Mouse (Mus musculus): ENCODE data around the gene Prkar1a.

Gene Prkar1a

DNA sequence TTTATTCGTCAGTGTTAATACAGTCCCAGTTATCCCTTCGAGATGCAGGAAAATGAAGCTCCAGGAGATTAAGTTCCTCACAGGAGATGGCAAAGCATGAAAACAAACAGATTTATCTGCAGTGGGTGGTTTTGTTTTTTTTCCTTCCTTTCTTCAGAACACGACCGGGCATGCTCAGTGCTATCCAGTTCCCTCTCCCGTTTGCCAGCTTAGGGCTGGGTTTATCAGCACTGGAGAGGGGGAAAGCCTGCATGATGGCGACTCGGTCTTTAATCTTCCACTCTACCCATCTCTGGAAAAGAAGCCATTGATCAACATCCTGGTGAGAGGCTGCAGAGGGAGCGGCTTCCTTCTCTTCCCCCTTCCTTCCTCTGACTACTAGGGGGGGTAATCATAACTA, at the start of gene Prkar1a:
Gene Prkar1a, plus strand, starts transcription at position 200 of the 400 bp plus-strand sequence.
- DNase-seq: peak; percentile 61 to 65

DNA sequence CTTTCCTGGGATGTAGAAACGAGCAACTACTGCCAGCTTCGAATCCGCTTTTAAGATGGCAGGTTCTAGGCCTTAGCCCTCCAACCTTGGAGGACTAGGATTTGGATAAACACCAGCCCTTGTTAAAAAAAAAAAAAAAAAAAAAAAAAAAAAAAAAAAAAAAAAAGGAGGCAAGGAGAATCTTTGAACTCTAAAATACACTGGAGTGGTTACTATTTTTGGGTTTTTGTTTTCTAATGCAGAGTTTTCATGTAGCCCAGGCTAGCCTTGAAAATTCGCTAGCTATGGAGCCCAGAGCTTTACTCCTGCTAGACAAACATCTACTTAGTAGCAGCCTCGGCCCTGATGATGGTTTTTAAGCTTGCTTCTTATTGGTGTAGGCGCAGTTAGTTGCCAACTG, 41.6 kb upstream of the Prkar1a start:
- no peak for DNase-seq

DNA sequence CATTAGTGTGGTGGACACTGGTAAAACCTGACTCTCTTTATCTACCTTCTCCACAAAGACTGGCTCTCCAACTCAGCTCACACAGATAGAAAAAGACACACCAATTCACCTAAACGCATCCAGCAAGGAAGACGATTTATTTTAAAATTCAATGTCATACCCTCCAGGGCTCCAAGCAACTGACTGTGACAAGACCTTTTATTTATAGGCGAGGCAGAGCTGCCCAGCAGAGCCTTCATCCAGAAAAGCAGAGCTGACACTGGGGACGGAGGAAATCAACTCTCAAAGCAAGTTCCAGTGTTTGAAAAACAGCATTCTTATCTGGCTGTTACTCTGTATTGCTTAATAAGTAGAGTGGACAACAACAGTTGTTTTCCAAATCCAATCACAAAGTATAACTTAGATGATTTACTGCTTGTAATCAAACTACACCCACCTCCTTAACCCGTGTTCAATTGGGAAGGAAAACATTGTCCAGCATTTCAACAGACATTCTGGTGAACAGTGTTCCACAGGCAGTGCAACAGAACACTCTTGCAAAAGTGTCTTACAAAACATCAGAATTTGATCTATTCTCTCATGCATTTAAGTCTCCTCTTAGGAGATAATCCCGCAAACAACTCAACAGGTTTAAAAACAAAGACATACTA, 40.1 kb upstream of the Prkar1a start:
- DNase-seq: no peak

DNA sequence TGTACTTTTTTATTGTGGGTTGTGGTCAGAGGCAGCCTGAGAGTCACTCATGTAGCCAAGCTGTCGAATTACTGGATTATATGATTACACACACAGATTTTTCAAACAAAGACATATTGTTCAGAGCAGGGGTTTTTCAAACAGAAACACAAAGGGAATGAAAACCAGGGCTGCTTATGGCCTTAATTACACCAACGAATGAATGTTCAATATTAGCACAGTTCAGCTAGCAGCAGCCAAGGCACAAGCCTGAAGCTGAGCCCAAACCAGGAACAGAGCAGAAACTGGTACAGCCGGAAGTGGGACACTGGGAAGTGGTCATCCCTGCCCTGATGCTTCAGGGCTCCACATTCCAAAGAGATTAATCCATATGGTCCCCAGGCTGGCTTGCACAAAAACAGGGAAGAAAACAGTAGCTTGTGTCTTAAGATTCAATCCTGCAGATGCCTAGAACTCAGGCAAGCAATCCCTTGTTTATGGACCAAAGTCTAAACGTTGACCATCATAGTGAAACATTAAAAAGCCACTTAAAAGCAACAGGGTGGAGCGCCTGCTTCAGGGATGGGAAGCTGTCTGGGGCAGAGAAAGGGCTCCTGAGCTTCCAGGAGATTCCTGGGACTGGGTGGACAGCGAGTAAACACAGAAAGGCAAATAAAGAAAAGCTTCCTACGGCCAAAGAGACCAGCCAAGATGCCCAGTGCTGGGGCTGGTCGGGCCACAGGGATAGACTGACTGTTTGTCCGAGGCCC, 39.0 kb upstream of the Prkar1a start:
- no peak for DNase-seq

DNA sequence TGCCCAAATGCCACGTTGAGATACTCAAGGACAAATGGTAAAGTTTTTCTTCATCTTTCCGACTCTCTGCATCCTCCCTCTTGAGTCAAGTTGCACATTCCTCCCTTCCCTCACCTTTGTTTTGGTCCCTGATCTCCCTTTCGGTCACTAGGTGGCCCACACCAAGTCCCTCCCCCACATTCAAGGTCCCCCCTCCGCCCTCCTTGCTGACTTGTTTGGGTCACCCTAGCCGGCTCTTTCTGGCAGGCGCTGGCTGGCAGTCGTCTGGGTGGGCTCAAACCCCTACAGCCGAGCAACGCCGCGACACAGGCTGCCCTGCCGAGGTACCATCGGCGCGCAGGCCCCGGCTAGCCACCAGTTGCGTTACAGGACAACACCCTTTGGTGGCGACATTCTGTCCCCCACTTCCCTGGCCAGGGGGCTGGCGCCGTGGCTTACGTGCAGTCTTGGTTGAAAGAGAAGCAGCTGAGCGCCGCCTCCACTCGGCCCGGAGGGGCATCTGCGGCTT, 38.4 kb upstream of the Prkar1a start:
- no peak for DNase-seq

DNA sequence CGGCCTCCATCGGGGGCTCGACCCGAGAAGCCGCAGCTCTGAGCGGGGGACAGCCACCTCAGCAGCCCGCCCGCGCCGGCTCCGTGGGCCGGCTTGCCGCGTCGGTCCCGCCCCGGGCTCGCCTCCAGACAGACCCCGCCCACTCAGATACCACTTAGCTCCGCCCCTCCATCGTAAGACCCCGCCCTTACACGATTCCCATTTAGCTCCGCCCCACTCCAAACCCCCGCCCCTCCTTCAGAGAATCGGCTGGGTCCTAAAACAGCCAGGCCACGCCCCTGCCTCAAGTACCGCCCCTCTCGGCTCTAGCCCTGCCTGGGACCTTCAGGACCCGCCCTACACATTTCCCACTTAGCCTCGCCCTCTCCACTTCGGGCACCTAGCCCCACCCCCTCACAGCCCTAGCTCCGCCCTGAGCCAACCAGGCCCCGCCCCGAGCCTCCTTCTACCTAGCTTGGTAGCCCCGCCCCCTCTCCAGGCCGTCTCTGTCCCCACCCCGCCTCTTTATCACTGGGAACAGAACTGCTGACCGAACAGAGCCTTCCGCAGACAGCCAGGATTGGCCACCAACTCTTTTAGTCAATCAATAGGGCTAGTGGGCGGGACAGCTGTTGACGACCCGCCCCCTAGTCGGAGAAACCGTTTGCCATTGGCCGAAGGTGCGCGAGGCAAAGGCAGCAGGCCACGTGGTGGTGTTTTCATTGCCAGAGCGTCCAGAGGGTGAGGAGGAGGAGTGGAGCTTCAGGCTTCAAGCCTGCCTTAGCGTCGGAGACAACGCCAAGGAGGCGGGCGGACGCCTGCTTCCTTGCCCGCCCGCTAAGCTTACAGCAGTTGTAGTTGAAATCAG, 37.7 kb upstream of the Prkar1a start, which contains the start of gene Wipi1:
Gene Wipi1, minus strand, starts transcription at position 665 of the 847 bp plus-strand sequence.
- DNase-seq: peak; percentile 97 to 99

DNA sequence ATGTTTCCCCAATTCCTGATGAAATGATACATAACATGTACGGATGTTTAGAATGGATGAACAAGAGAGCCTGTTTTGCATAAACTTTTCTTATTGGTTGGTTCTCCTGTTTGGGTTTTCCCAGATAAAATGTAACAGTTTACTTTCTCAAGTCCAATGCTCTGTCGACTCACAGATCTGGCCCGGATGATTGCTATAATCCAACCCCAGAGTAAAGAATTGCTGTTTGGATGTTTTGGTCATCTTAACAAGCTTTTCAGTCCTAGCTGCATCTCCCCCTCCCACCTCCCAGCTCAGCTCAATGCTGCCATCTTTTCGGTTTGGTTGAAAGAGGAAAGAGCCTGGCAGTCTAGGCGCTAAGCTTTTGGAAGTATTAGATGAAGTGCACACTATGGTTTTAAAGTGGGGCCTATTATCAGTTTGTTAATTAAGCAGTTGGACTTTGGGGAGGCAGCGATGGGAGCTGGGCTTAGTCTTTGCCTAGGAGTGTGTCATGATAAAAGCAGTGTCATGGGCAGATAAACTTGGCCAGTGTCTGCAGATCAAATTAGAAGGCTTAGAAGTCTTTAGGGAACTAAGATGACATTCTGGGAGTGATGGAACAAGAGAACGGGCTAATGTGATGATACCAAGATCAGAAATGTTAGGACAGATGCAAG, 36.2 kb upstream of the Prkar1a start:
- DNase-seq: no peak

DNA sequence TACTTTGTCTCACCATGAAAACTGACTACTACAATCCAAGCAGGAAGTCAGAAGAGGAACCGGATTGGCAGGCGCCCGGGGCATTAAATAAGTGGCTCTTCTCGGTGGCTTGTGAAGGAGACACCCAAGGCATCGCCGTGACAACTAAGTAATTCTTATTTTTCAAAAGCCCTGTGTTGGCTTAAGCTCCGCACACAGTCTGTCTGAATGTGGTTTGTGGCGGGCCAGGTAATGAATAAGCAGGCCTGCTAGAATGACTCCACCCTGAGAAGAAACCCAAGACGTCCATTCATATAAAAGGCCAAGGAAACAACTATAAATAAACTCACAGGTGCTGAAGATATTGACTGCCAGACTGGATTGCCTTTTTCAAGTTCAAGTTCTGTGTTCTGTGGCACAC, 33.9 kb upstream of the Prkar1a start:
- no peak for DNase-seq

DNA sequence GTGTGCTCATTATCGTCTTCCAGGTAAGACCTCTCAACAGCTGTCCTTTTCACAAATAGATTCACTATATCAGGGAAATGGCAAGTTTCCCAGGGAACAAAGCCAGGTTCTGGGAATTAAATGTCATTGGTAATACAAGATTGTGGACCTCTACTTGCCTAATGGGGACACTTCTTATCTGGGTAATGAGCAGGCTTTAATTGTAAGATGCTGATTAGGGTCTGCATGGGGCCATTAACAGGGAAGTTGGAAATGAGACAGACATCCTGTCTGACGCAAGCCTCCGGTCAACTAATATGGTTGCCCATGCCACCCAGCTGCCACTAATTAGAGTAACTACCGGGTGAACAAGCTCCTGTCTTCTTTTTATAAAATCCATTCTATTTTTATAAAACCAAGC, 32.9 kb upstream of the Prkar1a start:
- DNase-seq: no peak

DNA sequence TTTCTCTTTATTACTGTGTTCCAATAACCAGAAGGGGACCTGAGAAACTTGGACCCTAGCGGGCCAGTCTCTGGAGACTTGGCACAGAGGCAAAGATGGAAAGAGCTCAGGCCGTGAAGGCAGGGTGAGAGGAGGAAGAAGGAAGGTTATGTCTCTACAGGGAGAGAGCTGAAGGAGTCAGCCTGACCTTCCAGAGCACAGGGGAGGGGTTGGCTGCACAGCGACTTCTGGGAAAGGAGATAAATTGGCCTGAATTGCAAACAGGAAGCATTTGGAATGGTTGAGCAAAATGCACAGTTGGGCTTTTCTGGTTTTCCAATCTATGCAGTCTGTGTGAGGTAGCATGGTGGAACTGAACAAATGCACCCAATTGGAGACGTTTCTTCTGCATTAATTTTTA, 32.4 kb upstream of the Prkar1a start:
- DNase-seq: no peak

DNA sequence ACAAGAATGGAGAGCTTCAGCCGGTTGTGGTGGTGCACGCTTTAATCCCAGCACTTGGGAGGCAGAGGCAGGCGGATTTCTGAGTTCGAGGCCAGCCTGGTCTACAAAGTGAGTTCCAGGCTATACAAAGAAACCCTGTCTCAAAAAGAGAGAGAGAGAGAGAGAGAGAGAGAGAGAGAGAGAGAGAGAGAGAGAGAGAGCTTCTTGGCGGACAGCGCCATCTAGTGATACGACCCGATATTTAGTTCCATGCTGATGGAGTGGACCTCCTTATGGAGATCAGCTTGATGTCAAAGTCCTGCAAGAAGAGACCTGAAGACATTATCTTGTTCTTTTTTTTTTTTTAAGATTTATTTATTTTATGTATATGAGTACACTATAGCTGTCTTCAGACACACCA, 30.1 kb upstream of the Prkar1a start:
- DNase-seq: peak; percentile 56 to 82

DNA sequence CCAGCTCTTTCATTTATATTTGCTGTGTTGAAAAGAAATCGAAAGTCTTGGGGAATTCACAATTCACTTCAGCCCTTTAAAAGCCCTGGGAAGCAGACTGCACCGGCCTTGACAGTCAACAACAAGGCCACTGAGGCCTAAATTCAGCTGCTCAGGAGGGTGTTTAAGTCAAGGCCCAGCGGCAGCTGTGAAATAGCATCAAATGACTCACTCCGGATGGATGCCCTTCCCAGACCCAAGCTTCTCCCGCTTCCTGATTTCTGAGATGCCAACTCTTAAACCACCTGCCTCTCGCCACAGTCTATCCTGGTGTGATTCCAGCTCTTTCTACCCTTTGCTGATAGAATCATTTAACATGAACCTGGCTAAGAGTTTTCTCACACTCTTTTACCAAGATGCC, 28.8 kb upstream of the Prkar1a start:
- no peak for DNase-seq

DNA sequence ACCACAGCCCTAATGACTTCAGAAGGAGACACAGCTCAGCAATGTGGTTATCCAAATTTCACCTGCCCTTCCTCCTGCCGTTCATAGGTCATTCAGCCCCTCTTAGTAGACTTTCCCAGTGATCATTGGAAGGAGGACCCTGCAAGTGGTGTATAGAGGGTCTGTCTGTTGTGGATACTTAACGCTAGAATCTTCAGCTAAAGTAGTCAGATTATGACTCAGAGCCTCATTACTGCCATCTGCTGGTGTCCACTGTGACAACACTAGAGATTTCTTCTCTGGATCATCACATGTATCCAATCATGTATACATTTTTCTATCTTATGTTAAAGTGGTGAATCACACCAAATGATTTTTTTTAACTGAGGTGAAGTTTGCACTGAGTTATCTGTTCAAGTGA, 28.0 kb upstream of the Prkar1a start:
- peak; percentile 53 to 82 for DNase-seq

DNA sequence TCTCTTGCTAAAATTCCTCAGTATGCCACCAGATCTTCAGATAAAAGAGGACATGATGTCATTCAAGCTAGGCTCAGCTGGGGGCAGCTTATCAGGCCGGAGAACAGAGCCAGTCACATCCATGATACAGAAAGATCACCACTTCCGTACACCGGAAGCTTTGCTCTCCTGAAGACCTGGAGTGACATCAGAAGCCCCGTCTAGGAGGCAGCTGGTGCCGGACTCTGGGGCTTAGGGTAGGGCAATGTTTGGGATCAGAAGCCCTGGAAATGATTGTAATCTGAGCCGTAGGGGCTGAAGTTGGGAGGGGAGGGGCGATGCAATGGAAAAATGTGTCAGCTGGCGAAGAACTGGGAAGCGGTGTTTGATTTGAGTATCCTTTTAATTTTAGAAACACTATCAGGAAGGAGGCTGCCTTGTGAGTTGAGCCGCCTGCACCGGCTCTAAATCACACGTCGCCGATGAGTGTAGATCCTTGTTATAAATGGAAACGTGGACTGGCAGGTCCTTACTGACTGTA, 26.6 kb upstream of the Prkar1a start:
- DNase-seq: no peak

DNA sequence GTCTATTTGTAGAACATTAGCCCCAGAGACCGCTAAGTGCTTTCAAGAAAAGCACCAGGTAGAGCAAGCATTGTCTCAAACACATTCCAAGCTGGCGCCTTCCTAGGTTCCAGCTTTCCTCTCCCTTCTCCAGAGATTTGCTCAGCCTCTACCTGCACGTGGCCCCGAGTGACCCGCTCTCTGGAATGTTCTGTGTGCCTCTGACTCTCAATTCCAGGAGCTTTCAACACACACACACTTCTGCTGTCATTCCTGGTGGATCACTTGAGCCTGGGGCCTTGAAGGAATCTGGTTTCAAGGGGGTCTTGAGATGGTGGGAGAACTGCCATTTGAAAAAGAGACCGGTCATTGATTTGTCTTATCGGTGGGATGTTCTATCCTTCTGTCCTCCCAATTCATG, 26.0 kb upstream of the Prkar1a start:
- DNase-seq: no peak

DNA sequence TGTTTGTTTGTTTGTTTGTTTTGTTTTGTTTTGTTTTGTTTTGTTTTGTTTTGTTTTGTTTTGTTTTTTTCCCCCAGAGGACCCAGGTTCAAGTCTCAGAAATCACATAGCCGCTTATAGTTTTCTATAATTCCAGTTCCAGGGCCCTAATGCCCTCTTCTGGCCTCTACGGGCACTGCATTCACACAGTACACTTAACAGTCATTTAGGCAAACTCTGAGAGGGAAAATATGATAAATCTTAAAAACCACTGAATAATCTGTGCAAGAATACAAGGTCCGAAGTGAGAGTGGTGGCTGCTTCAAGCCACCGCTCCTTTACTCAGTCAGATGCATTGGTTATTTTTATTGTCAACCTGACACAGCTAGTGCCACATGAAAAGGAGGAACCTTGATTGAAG, 21.6 kb upstream of the Prkar1a start:
- peak in 1 of 2 experiments; percentile 37 for DNase-seq

DNA sequence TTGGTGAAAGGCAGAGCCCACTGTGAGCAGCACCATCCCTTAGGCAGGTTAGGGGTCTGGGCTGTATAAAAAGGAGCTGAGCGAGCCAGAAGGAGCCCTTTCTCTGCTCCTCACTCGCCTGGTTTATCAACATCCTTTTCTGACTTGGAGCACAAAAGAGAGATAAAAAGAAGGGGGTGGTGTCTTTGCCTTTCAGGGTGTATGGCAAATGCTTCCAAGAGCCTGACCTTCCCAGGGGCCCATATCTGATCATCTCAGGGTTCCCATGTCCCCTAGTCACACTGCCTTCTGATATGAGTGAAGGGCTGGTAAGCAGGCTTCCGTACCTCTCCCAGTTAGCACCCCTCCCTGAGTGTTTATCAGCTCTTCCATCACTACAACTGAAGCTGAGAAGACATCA, 21.1 kb upstream of the Prkar1a start:
- no peak for DNase-seq

DNA sequence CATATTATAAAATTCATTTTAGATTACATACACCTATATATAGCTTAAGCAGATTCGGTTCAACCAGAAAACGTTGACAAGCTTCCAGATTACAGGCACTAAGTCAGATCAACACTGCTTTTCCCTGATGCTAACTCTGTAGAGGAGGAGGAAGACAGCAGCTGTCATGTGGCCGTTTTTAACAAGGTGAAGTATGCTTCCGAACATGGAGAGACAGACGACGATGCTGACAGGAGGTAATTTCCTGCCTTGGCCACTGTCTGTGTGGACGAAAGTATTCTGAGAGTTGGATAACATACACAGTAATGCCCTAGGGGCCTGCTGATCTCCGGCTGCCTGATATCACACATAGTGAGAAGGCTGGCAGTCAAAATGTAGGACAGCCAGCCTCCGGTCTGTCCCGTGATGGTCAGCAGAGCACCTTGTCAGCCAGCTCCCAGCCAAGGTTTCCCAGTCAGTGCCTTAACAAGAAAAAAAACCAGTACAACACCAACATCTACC, 20.1 kb upstream of the Prkar1a start:
- peak; percentile 61 to 65 for DNase-seq

DNA sequence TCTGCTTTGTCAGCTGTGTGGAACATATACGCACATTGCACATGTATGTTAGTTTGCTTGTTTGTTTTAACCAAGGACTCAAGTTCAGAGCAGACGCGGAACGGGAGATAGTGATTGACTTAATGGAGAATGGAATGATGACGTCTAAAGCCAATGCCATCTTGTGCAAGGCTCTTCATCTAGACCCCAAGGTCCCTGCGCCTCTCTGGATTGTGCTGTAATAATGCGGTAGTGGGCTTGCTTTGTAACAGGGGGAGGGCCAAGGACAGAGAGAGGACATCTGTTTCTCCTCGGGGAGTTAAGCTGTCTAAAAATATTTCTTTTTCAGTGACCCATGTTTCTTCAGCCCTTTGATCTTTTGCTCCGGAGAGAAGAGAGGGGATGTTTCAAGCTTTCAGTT, 14.3 kb upstream of the Prkar1a start:
- no peak for DNase-seq

DNA sequence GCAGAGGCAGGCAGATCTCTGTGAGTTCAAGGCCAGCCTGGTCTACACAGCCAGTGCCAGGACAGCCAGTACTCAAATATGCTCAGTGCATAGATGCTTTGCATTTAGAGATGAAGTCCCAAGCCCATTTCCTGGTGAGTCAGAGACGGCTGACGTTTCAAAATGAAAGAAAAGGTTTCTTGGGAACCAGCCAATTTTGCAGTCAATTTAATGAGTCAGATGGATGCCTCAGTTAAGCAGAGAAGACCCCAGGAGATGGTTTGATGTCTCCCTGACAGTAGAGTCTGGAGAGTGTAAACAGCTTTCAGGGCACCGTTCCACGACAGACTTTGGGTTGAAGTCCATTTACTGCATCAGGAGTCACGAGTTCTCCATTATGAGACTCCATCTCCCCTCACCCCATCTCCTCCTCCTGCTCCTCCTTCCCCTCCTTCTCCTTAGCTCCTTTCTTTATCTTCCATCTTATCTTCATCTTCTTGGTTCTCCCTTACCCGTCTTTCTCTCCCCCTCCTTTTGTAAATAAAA, 13.3 kb upstream of the Prkar1a start:
- DNase-seq: no peak

DNA sequence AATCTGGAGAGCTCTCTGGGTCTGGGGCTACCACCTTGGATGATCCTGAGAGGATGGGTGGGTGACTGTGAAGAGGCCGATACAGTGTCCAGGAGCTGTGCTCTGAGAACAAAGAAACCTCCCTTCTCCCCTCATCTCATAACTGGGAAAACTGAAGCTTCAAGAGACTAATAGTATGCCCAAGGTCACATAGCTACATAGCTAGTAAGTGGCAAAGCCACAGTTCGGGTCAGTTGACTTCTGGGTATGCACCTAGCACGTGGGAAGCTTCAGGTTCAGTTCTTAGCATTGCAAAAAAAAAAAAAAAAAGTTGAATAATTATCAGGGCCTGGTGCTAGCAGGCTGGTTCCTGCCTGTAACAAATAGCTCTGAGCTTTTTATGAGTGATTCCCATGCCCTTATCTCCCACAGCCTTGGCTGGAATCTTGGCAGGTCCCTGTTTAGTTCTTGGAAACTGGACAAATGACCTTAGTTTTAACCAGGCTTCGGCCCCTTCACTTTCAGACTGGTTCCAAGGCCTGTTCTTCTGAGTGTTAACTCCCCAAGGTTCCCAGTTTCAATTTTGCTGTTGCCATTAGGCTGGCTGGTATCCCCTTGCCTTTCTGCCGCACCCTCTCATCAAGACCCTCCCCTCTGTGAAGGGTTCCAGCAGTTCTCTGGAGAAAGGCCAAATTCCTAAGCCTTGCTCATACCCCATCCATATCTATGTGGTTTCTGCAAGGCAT, 7.5 kb upstream of the Prkar1a start:
- no peak for DNase-seq
